Mouse (Mus musculus) naive thymus-derived CD4-positive, alpha-beta T cell, adult 2 months (primary cell): ENCODE results near the gene Clec2l.
"Not testable (repeated sequence)": the region's sequence is repeated elsewhere in the genome, so short reads cannot be mapped to it uniquely, and the experiment has no call there.

ENCODE experiments used
- DNase-seq: peaks from one replicate; pipeline ENCODE4 v3.0.0-alpha.2; 2011; ENCODE audit warnings: low read depth

Clec2l gene

DNA sequence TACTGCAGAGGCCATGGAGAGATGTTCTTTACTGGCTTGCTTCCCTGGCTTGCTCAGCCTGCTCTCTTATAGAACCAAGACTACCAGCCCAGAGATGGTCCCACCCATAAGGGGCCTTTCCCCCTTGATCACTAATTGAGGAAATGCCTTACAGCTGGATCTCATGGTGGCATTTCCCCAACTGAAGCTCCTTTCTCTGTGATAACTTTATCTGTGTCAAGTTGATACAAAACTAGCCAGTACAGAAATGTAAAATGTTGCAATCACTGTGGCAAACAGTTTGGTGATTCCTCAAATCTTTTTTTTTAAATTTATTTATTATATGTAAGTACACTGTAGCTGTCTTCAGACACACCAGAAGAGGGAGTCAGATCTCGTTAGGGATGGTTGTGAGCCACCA lies 7.6 kb downstream of the Clec2l start:
- not testable (repeated sequence) for DNase-seq

DNA sequence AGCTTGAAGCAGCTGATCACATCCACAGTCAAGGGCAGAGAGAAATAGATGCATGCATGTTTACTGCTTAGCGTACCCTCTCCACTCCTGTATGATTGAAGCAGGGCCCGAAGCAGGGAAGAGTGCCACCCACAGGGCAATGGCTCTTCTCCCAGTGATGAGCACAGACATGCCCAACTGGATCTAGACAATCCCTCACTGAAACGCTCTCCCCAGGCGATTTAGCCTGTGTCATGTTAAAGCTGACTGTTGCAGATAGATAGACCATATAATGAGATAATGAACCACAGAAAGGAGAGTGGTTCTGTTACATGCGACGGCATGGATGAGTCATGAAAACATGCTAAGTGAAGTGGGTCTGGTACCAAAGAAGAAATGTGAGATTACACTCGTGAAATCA lies 8.4 kb downstream of the Clec2l start:
- no peak for DNase-seq

DNA sequence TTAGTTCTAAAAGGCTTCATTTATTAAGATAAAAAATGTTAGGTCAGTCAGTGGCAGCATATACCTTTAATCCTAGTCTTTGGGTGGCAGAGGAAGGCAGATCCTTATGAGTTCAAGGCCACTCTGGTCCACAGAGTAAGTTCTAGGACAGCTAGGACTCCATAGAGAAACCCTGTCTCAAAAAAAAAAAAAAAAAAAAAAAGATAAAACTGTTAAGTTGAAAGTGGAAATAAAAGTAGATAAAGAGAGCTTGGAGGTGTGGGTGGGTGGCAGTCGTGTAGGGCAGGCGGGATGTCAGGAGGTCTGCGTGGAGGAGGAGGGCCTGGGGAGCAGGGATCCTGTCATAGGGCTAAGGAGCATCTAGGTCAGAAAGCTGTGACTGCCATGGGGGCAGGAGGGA lies 9.1 kb downstream of the Clec2l start:
- DNase-seq: no peak

DNA sequence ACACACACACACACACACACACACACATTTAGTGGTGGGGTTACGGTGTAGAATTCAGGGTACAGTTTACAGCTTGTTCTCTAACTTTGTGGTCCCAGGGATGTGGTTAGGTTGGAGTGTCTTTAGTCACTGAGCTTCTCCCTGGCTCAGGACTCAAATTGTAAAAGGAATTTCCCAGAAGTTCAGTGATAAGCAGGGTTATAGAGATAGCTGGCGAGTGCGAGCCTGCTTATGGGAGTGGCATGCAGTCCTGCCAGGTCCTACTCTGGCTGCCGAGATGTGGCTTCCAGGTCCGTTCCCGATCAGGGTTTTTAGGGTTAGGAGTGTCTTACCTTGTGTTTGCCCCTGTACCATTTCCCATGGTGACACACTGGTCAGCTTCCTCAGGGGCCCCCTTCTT lies 13.3 kb downstream of the Clec2l start:
- DNase-seq: no peak

DNA sequence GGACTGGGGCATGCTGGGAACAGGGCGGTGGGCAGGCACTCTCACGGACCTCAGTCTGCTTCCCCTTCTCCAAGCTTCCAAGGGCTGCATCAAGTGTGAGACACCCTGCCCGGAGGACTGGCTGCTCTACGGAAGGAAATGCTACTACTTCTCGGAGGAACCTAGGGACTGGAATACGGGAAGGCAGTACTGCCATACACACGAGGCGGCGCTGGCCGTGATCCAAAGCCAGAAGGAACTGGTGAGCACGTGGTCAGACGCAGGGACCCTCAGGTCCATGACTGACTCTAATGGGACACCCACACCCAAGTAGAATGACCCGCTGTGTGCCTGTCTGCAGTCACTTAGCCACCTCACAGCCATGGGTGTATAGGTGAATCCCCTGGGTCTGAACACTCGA lies 13.9 kb downstream of the Clec2l start:
- no peak for DNase-seq

DNA sequence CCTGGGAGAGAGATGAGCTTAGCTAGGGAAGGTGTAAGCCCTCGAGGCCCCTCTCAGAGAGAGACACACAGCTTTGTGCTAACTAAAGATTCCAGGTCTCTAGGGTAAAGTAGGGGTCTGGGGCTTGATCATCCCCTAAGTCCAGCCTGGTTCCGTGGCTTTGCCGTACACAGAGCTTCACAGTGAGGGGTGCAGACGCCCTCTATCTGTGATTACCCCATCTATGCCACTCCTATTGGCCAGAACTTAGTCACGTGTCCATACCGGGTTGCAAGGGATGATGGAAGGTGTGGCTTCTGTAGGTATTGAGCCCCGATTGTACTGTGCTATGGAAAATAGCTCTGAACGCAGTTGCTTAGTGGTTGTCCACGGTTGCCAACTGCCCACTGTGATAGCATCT lies 14.8 kb downstream of the Clec2l start:
- no peak for DNase-seq

DNA sequence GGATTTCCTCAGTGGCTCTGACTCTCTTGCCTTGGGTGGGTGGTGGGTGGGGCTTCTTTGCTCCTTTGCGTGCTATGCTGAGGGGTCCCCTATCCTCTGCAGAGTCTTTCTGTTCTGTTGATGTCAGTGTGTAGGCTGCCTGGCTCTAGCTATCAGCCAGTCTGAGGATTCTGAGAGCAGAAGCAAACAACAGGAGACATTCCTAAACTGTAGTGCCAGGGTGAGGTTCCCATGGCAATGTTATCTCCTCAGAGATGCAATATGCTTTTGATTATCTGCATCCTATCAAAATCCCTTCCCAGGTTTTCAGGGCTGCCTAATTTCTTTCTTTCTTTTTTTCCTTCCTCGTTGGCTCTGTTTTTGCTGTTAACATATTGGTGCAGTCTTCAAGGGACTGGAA lies 19.7 kb downstream of the Clec2l start:
- DNase-seq: no peak

DNA sequence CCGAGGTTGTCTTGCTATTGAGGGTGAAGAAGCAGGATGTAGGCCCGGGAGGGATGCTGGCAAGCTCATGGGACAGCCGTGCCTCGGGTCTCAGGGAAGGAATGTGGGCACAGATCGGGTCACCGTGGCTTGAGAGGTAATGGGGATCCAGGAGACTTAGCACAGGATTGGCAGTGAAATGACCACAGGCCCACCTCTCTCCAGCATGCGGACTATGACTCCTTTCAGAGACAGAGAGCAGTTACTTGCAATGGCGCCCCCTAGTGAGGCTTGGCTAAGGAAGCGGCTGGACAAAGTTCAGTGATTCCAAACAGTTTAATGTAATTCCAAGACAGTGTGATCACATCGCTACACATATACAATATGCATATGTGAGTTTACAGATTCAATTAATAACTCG lies 24.3 kb downstream of the Clec2l start:
- peak; percentile 23 for DNase-seq

DNA sequence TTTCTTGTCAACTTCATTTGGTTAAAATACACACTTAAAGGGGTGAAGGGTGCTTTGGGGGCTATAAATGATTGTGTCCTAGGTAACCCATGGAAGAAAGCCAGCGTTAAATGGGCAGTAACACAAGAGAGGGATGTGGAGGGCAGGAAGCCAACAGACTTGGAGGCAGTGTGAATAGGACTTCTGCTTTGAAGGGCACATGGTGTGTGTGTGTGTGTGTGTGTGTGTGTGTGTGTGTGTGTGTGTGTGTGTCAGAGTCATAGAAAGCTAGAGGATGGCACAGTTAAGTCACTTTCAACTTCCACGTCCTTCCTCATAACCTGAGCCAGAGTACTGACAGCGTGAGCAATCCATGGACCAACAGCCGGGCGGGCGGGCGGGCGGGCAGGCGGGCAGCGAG lies 26.0 kb downstream of the Clec2l start:
- DNase-seq: no peak

DNA sequence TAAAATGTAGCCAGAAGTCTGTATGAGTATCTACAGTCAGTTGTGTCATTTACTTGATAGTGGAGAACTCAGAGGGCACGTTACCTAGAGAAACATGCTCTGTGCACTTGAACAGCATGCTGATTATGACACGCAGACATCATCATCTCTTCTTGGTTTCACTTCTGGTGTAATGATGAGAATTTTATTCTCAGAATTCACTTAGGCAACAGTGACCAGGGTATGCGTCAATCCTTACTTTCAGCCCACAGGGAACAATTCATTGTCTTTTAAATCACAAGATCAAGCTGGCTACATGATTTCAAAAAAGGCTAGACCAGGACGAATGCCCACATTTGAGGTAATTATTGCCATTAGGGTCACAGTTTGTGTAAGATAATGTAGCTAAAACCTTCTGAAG lies 27.7 kb downstream of the Clec2l start:
- DNase-seq: no peak

DNA sequence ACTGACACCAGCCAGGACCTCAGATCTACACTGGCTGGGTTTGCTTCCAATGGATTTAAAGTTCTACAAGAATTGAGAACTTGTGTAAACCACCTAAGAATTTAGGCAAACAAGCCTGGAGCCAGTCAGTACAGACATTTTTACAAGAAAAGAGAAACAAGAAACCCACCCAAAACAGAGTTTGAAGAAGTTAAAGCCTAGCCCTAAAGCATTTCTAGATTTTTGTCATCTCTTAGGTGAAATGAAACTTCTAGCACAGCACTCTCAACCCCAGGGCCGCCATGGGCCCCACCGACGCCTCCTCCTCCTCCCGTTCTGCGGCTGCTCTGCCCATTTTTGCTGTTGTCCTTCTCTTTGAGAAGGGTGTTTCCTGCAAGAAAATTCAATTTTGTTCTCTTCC lies 28.2 kb downstream of the Clec2l start:
- DNase-seq: no peak

DNA sequence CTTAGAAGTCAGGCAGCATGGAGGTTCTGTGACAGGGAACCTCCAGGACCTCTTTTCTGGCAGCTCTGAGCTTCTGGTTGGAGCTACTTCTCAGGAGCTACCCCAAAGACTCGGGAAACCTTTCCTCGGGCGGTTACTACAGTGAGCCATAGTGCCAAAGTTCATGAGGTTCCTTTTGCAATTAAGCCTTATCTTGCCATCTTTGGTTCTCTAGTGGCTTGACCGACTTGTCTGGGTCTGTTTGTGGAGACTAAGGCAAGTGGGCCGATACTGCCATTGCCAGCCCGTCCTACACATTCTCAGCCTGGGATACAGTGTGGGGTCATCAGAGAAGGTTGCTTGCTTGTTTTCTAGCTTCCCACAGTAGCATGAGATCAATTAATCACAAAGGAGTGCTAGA lies 29.7 kb downstream of the Clec2l start:
- no peak for DNase-seq

DNA sequence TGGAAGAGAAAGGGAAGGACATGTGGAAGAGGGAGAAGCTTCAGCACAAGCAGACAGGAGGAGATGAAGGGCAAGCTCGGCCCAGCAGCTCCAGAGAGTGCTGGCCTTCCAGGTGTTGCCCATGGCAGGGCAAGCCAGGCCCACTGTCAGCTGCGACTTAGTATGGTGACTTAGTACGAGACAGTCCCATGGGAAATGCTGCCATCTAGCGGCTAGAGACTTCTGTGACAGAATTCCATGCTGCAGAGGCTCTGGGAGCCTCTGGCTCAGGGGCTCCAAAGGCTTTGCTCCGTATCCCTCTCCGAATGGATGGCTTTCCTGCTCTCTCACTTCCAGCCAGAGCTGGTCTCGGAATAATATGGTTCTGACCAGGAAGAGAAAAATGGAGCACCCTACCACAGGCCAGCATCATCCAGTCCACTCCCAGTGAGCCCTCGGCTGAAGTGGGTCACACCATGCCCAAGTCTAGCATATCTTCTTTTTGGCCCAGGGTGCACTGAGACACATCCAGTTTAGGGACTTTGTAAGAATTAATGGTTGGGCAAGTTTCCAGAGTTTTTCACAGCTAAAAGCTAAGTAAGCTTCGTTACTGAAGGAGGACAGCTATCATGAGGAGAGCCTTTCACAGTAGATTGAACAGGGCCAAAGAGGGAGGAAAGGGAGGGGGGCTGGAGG lies 32.6 kb downstream of the Clec2l start:
- peak; percentile 71 for DNase-seq

DNA sequence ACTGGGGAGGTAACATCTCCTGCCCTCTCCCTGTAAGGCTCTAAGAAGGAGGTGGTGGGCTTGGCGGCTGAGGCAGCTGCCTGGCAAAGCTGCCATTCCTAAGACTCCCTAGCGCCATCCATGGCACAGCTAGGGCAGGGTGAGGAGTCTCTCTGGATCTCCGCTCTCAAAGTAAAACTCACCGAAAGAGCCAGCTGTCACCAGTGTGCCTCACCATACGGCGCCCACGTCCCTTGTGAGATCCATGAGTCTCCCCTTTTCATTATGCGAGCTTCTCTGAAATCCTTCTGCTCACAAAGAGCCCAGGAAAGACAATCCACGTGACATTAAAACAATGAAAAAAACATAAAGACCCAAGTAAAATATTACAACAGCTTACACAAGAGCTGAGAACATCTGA lies 33.7 kb downstream of the Clec2l start:
- DNase-seq: no peak

DNA sequence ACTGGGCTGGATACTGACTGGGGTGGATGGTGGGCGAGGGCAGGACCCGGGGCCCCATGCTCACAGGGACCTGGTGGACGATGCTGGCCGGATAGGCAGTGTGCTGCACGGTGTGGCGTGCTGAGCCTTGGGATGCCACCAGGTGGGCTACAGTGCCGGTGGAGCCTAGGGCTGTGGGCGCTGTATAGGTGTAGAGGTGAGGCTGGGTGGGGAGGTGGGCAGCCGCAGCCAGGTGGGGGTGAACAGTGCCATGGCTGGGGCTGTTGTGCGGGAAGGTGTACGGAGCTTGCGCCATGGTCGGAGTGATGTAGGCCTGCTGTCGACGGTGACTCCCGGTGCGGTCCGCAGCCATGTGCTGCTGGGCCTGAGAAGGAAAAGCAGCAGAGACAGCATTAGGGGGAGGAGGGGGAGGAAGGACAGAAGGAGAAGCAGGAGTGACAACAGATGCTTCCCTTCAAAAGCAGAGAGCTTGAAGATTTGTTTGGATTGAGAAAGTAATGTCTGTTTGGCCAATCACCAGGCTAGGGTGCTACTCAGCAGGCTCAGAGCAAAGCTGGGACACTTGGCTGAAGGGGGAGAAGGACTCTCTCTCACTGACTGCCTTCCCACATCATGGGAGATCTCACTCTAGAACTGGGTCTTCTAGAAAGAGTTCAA lies 35.5 kb downstream of the Clec2l start:
- no peak for DNase-seq

DNA sequence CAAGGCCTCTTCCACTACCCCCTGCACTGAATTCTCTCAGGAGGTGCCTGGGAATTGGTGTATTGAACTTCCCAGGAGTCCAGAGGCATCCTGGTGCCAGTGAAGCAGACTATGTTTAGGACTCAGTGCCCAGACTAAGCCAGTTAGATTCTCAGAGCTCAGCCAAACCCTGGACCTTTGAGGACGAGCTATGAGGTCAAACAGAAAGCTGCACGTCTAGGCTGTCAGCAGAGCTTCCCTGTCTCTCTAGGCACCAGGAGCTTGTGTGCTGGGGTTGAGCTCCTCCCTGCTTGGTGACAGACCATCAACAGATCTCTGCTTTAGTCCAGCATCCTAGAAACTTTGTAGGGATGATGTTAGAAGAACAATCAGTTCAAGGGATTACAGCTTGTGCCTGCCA lies 38.6 kb downstream of the Clec2l start:
- DNase-seq: no peak

DNA sequence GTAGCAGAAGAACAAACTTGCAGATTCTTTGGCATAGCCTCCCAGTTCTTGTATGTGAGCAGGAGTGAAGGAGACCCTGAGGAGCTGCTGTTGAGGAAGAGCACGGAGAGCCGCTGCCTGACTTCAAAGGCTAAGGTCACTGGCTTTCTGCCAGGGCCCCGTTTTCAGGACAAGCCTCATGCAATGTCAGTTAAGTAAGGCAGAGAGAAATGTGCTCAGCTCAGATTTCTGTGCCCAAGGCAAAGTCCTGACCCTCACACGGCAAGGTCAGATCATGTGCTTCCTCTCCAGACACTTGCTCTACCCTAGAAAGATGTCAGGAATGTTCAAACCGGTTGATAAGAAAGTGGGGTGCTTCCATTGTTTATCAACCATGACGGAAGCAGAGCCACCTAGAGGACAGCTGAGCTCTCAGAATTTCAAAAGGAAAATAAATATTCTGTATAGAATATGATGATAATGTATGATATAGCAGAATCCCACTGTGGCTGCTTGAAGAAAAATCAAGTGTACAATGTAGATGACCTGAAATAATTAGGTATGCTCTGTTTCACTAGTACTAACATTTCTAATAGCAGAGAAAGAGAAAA lies 40.0 kb downstream of the Clec2l start:
- DNase-seq: no peak

DNA sequence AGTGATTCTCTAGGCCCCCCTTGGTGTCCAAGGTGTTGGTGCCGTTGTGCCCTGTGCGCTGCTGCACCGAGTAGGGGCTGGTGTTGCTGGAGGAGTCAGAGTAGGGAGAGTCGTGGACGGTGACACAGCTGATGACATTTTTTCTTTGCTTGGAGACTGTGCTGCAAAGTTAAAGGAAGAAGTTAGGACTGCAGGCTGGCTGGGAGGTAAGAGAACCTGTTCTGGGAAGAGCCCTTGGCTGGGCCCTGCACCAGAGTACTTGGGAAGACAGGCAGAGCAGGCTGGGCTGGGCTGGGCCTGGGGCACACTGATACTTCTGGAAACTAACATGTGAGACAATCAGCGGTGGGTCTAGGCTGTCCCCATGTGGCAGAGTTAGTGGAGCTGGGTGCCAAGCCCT lies 40.7 kb downstream of the Clec2l start:
- DNase-seq: no peak

DNA sequence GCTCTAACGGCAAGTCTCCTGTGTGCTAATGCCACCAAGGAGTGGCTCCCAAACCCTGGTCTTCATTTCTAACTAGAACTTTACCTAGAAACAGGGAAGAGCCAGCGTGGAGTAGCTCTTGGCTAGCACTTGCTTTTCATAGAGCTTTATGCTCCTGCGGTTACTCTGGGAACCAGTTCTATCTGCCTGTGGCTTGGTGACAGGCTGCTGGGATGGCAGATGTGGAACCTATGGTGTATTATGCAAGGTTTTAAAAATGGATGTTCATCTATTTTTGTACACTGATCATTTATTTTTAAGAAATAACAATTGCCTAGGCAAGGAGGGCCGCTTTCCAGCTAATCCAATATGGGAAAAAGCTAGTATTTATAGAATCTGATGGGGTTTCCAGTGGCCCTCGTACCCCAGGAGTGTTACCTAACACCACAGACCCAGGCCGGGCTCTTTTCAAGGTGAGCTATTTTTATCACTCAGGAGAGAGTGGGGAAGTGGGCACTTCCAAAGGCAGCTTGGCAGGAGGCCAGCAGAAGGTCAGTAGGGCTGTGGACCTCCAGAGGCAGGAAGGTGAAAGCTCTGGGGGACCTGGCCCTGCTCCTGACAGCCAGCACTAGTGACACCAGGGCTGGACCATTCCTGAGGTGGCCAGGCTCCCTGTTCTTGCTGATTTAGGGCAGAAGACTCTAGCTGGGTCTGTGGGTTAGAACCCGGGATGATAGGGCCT lies 41.6 kb downstream of the Clec2l start:
- no peak for DNase-seq

DNA sequence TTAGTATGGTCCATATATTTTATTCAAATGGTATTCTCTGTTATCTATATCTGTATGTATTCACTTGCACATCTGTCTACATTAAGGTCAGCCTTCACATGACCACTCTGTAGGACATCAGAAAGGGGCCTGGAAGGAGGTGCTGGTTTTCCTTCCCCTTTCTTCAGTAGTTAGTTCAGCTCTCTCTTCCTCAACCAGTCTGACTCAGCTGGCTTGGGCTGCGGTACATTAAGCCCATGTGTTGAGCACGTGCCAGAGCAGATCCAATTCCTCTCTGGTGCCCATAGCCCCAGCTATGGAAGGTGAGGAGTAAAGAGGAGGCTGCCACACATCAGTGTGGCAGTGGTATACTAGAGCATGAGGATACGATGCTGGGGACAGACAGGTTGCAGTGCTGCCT lies 47.6 kb downstream of the Clec2l start:
- DNase-seq: no peak

DNA sequence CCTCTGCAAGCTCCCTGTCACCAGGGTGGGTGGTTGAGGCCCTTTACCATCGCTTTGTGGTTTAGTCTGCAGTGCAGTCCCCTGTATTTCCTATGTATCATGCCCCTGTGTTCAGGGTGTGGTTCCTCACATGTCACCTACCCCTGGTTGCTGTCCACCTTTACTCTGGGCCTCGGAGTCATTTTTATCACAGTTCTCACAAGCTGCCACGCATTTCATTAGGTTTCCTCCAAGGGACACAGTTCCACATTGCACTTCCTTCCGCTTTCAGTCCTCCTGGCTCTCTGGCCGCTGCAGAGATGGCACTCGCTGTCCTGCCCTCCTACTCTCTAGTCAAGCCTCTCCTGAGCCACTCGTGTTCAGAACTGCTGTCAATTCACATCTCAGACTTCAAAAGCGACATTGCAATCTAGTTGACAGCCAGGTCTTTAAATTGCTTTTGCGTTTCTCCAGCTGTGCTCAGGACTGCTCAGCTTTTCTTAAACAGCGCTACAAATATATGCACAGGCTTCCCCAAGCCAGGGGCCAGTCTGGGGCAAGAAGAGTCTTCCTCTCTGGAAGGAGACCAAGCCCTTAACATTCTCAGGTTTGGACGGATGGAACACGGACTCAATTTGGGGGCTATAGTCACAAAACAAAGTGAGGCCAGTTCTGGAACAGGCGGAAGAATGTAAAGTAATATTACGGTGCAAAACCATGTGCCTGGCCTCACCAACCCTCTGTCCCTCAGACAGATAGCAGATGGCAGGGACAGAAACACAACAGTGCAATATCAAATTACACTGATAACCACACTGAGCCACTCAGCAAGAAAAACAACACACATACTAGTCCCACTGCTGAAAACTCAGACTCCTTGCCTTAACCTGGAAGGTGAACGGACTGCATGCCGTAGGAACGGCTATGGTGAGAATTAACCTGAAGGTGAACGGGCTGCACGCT lies 51.4 kb downstream of the Clec2l start:
- DNase-seq: no peak

DNA sequence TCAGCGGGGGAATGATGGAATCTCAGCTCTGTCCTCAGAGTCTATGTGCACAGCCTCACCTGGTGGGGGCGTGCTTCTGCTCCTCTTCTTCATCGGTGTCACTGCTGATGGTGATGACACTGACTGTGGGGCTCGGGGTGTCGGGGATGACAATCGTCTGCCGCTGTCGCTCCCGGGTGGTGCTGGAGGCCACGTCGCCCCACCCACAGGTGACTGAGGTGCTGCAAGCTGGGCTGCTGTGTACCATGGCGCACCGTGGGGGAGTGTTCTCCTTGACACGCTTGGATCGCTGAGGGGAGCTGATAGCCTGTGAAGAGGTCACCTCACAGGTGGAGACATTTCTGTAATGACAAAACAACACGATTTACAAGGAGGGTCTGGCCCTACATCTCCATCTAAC lies 53.0 kb downstream of the Clec2l start:
- no peak for DNase-seq
